Mouse (Mus musculus): Measurements from ENCODE around the gene Ptgdr2. TPM values are rescaled to one million over a fixed set of nuclear protein-coding genes. Genes with fewer than 3 reads are reported as not detected.

Ptgdr2 gene
- polyA plus RNA-seq, 1 experiment from 2014 or later, result 0.36 TPM

DNA sequence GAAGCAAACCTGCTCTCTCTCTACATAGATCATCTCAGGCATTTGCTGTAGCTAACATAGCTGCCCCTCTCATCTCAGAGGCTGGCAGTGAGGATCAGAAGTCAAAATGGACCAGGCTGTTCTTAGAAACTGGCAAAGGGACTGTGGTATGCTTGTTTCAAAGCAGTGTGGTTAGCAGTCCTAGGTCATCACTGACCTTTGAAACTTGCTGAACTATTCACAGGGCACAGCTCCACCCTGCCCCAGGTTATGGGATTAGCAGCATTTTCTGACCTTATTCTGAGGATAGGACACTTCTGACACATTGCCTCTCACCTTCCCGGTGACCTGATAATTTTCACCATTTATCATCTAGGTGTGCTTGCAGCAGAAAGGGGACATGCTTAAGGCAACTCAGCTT is 51.6 kb downstream of the Ptgdr2 start:
- TF ChIP-seq EP300 (IDR thresholded peaks at IDR 0.05), result no peak
- TF ChIP-seq CTCF (IDR thresholded peaks at IDR 0.05), result no peak
- Histone ChIP-seq H3K4me1 (ENCODE audit: insufficient read depth, low read depth, low read length) (no peaks in the 10 kb centered on the region), H3K9me3 (ENCODE audit: low read length) (no peaks in the 10 kb centered on the region), H3K27ac (ENCODE audit: low read length) (no peak overlapping the region), H3K36me3 (ENCODE audit: insufficient read depth, low read length) (no peaks in the 10 kb centered on the region), H3K9ac (replicated peaks; ENCODE audit: low read depth) (no peak overlapping the region), H3K27me3 (replicated peaks; ENCODE audit: insufficient read depth, low read length) (no peaks in the 10 kb centered on the region), H3K4me2 (replicated peaks; ENCODE audit: low read depth, low read length) (no peak overlapping the region), H3K4me3 (ENCODE audit: low read depth, low read length) (no peak overlapping the region)
- DNase-seq (ENCODE audit: low spot score) (no peak), ATAC-seq (no peak)
- 88% methylated on average over 1 of the region's 1 CpGs for WGBS

DNA sequence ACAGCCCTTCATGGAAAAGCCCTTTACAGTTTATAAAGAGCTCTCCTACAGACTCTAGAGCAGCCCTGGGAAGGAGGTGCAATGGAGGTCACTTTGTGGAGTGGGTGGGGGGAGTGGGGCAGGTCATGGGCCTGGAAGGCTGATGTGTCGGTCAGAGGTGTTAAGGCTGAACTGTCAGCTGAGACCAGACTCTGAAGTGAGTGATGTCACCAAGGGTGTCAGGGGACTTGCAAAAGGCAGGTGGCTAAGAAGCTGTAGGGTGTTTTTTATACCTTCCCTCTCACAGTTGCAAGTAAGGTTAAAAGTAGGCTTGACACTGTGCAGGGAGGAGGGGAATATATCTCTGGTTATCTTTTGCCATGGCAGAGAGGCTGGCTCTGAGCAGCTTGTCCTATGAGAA is 53.8 kb downstream of the Ptgdr2 start:
- DNase-seq (ENCODE audit: low spot score) (no peak), ATAC-seq (no peak)
- H3K27me3 ChIP-seq (replicated peaks; ENCODE audit: insufficient read depth, low read length), result no peaks in the 10 kb centered on the region
- no peak overlapping the region for H3K27ac ChIP-seq (ENCODE audit: low read length)
- H3K9me3 ChIP-seq (ENCODE audit: low read length), result no peaks in the 10 kb centered on the region
- no peaks in the 10 kb centered on the region for H3K4me1 ChIP-seq (ENCODE audit: insufficient read depth, low read depth, low read length)
- no peak overlapping the region for H3K4me3 ChIP-seq (ENCODE audit: low read depth, low read length)
- no peak overlapping the region for H3K4me2 ChIP-seq (replicated peaks; ENCODE audit: low read depth, low read length)
- H3K36me3 ChIP-seq (ENCODE audit: insufficient read depth, low read length), result no peaks in the 10 kb centered on the region
- 31% methylated on average over 1 of the region's 1 CpGs for WGBS
- TF ChIP-seq CTCF (IDR thresholded peaks at IDR 0.05) (no peak), EP300 (IDR thresholded peaks at IDR 0.05) (no peak)
- no peak overlapping the region for H3K9ac ChIP-seq (replicated peaks; ENCODE audit: low read depth)

DNA sequence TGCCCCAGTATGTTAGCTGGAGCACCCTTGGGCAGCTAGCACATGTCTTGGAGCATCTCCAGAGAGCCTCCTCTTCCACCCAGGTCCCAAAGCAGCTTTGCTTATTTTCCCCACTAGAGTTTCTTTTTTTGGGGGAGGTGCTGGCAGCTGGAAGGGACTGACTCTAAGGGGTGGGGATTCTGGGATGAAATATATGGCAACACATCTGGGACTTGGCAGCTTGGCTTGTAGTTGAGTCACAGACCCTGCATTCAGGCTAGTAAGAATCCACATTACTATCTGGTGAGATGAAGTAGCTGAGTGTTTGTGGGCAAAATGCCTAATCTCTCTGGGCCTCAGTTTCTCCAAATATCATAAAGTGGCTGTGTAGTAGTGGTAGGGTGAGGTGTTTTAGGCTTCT is 55.0 kb downstream of the Ptgdr2 start:
- Histone ChIP-seq H3K27me3 (replicated peaks; ENCODE audit: insufficient read depth, low read length) (no peaks in the 10 kb centered on the region), H3K4me2 (replicated peaks; ENCODE audit: low read depth, low read length) (no peak overlapping the region), H3K27ac (ENCODE audit: low read length) (no peak overlapping the region), H3K4me1 (ENCODE audit: insufficient read depth, low read depth, low read length) (no peaks in the 10 kb centered on the region), H3K9me3 (ENCODE audit: low read length) (no peaks in the 10 kb centered on the region), H3K9ac (replicated peaks; ENCODE audit: low read depth) (no peak overlapping the region), H3K4me3 (ENCODE audit: low read depth, low read length) (no peak overlapping the region), H3K36me3 (ENCODE audit: insufficient read depth, low read length) (no peaks in the 10 kb centered on the region)
- ATAC-seq, result no peak
- TF ChIP-seq CTCF (IDR thresholded peaks at IDR 0.05) (no peak), EP300 (IDR thresholded peaks at IDR 0.05) (no peak)
- no peak for DNase-seq (ENCODE audit: low spot score)

Other genes starting within 250 kb of the Ptgdr2 start
- gene Vps37c, start 248.4 kb upstream of the Ptgdr2 start, polyA plus RNA-seq (2015; fragmentation: Nextera tagmentation; extraction: Ambion mirVana), result 23.4 and 25.2 TPM in 2 replicates
- gene Cd5, start 198.2 kb upstream of the Ptgdr2 start, polyA plus RNA-seq (2015; fragmentation: Nextera tagmentation; extraction: Ambion mirVana), result 0.48 and 0.68 TPM in 2 replicates
- not detected in 2 replicates for gene Cd6, start 107.1 kb upstream of the Ptgdr2 start, polyA plus RNA-seq (2015; fragmentation: Nextera tagmentation; extraction: Ambion mirVana)
- 3.0 and 3.7 TPM in 2 replicates for gene Slc15a3, start 97.4 kb upstream of the Ptgdr2 start, polyA plus RNA-seq (2015; fragmentation: Nextera tagmentation; extraction: Ambion mirVana)
- 15.1 and 18.9 TPM in 2 replicates for gene Tmem132a, start 67.2 kb upstream of the Ptgdr2 start, polyA plus RNA-seq (2015; fragmentation: Nextera tagmentation; extraction: Ambion mirVana)
- 143 and 155 TPM in 2 replicates for gene Tmem109, start 55.2 kb upstream of the Ptgdr2 start, polyA plus RNA-seq (2015; fragmentation: Nextera tagmentation; extraction: Ambion mirVana)
- 18.8 and 22.4 TPM in 2 replicates for gene Prpf19, start 41.9 kb upstream of the Ptgdr2 start, polyA plus RNA-seq (2015; fragmentation: Nextera tagmentation; extraction: Ambion mirVana)
- gene Zp1, start 16.5 kb upstream of the Ptgdr2 start, polyA plus RNA-seq (2015; fragmentation: Nextera tagmentation; extraction: Ambion mirVana), result not detected in 2 replicates
- gene Ccdc86, start 12.1 kb downstream of the Ptgdr2 start, polyA plus RNA-seq (2015; fragmentation: Nextera tagmentation; extraction: Ambion mirVana), result 13.5 and 14.7 TPM in 2 replicates
- gene Ms4a10, start 37.5 kb downstream of the Ptgdr2 start, polyA plus RNA-seq (2015; fragmentation: Nextera tagmentation; extraction: Ambion mirVana), result not detected in 2 replicates
- 0.15 and 0.37 TPM in 2 replicates for gene Ms4a15, start 56.1 kb downstream of the Ptgdr2 start, polyA plus RNA-seq (2015; fragmentation: Nextera tagmentation; extraction: Ambion mirVana)
- not detected in 2 replicates for gene Ms4a18, start 80.9 kb downstream of the Ptgdr2 start, polyA plus RNA-seq (2015; fragmentation: Nextera tagmentation; extraction: Ambion mirVana)
- gene Ms4a8a, start 143.9 kb downstream of the Ptgdr2 start, polyA plus RNA-seq (2015; fragmentation: Nextera tagmentation; extraction: Ambion mirVana), result 3.3 and 4.5 TPM in 2 replicates
- gene 1700017D01Rik, start 193.7 kb downstream of the Ptgdr2 start, polyA plus RNA-seq (2015; fragmentation: Nextera tagmentation; extraction: Ambion mirVana), result not detected in 2 replicates
- not detected in 2 replicates for gene 1700025F22Rik, start 228.2 kb downstream of the Ptgdr2 start, polyA plus RNA-seq (2015; fragmentation: Nextera tagmentation; extraction: Ambion mirVana)

Data from lung, postnatal 0 days (tissue).